Mouse (Mus musculus) neural tube, embryonic 11.5 days (tissue): ENCODE results near the gene Hc. TPM values are rescaled to one million over a fixed set of nuclear protein-coding genes. Genes with fewer than 3 reads are reported as not detected.

Experiments used
- ATAC-seq: fragments of 200-750 bp; cut with Nextera tagmentation; 2 replicates; pipeline ENCODE4 v1.8.0; 2017; ENCODE audit warnings: moderate number of reproducible peaks, mild to moderate bottlenecking, moderate TSS enrichment, moderate library complexity; ENCODE audit not compliant: insufficient read depth, low FRiP score, low TSS enrichment
- DNase-seq: peaks from one replicate; pipeline ENCODE4 v3.0.0-alpha.2; 2015; ENCODE audit warnings: low spot score
- H3K27ac ChIP-seq: fragments of 300-500 bp; sonication (generic); 2 replicates; pipeline ENCODE4 v1.5.1; 2014; ENCODE audit warnings: low read depth, mild to moderate bottlenecking, low read length
- H3K27me3 ChIP-seq: fragments of 300-500 bp; sonication (generic); 2 replicates; pipeline ENCODE4 v1.6.1; 2014; ENCODE audit warnings: mild to moderate bottlenecking, low read length, mixed read lengths; ENCODE audit not compliant: control insufficient read depth, insufficient read depth
- H3K36me3 ChIP-seq: fragments of 300-500 bp; sonication (generic); 2 replicates; pipeline ENCODE4 v1.6.1; 2014; ENCODE audit warnings: mild to moderate bottlenecking, low read length, moderate library complexity, mixed read lengths; ENCODE audit not compliant: control insufficient read depth, insufficient read depth
- H3K4me1 ChIP-seq: fragments of 300-500 bp; sonication (generic); 2 replicates; pipeline ENCODE4 v1.6.1; 2014; ENCODE audit warnings: low read length, mixed read lengths; ENCODE audit not compliant: control insufficient read depth, insufficient read depth
- H3K4me2 ChIP-seq: fragments of 300-500 bp; sonication (generic); 2 replicates; pipeline ENCODE4 v1.6.1; 2014; ENCODE audit warnings: low read depth, mild to moderate bottlenecking, moderate library complexity
- H3K4me3 ChIP-seq: fragments of 300-500 bp; sonication (generic); 2 replicates; pipeline ENCODE4 v1.5.1; 2014; ENCODE audit warnings: low read depth, low read length
- H3K9ac ChIP-seq: fragments of 300-500 bp; sonication (generic); 2 replicates; pipeline ENCODE4 v1.6.1; 2014; ENCODE audit warnings: mild to moderate bottlenecking, low read length
- H3K9me3 ChIP-seq: fragments of 300-500 bp; sonication (generic); 2 replicates; pipeline ENCODE4 v1.6.1; 2016; ENCODE audit warnings: low read length; ENCODE audit not compliant: control insufficient read depth
- WGBS: fragments of 180-500 bp; shearing (Covaris S2); extraction: QIAGEN DNeasy Blood & Tissue Kit; methylation state at CpG from one replicate; pipeline ENCODE4 v1.1.7; 2014; 5-methylcytosine and 5-hydroxymethylcytosine counted together
- polyA plus RNA-seq: library from polyadenylated mRNA; unstranded; fragments of >200 nt; fragmentation: Nextera tagmentation; extraction: Ambion mirVana; gene quantifications from 2 replicates; pipeline ENCODE4 v1.2.1, GENCODE M21; 2014

Gene Hc
- polyA plus RNA-seq, 1 experiment from 2014 or later, result not detected

DNA sequence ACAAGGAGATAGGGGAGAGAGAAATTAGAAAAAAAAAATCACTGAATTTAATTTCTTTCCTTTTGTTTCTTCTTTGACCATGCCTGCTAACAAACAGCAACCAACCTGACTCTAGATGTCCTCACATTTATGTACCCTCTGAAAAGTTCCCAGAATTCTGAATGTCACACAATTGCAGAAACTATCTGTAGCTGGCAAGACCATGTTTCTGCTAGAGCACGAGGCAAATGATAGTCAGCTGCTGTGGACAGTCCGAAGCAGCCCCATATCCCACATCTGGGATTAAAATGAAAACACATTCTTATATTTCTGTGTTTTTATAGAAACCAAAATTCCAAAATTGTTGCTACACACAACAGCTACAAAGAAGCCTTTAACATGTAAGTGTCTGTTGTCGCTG lies 40.2 kb upstream of the Hc start, which contains the start of gene AI182371:
AI182371 (minus strand) TSS at position 101 of the 400 bp plus-strand sequence.
- WGBS, result 92% methylated on average over 3 of the region's 3 CpGs
- no peaks in the 10 kb centered on the region for H3K36me3 ChIP-seq
- H3K9ac ChIP-seq, result no peak within 1 kb of the TSS
- H3K4me1 ChIP-seq, result no peaks in the 10 kb centered on the region
- no peak within 1 kb of the TSS for H3K27ac ChIP-seq
- no peak for DNase-seq
- no peak within 1 kb of the TSS for H3K4me3 ChIP-seq
- no peaks in the 10 kb centered on the region for H3K9me3 ChIP-seq
- H3K27me3 ChIP-seq, result no peaks in the 10 kb centered on the region
- no peak within 1 kb of the TSS for H3K4me2 ChIP-seq
- ATAC-seq, result no peak

DNA sequence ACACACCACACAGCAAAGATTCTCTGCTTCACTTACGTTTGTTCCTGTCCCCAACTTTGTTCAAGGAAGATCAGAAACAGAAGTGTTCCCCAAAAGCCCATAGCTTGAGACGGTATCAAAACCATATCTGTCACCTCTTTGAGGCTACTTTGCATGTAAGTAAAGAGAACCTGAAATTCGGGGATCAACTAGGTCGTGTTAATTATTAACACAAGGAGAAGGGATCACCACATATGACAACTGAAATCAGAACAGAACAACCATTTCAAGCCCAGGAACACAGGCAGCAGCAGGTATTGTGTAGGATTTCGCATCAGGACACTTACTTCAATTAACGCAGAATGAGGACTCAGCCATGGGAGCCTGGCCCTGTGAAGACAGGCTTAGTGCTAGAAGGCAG lies 39.3 kb upstream of the Hc start:
- 91% methylated on average over 6 of the region's 6 CpGs for WGBS
- Histone ChIP-seq H3K27ac (no peak overlapping the region), H3K4me2 (no peak overlapping the region), H3K27me3 (no peaks in the 10 kb centered on the region), H3K9ac (no peak overlapping the region), H3K4me3 (no peak overlapping the region), H3K9me3 (no peaks in the 10 kb centered on the region), H3K4me1 (no peaks in the 10 kb centered on the region), H3K36me3 (no peaks in the 10 kb centered on the region)
- ATAC-seq (no peak), DNase-seq (no peak)

DNA sequence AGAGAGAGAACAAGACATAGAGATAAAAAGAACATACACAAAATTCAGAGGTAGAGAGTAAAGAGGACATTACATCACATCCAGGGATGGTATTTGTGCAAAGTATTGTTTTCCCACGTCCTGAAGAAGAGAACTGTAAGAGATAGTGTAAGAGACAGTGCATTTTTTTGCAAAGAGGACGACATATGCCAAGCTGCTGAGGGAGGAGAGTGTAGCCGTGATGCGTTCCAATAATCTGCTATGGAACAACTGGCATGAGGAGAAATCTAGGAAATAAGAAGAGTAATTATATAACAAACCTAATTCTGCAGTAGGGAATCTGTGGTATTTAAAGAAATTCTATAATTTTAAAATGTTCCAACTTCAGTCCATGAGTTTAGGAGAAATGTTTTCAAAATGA lies 26.2 kb upstream of the Hc start:
- DNase-seq, result no peak
- Histone ChIP-seq H3K27ac (no peak overlapping the region), H3K4me3 (no peak overlapping the region), H3K9me3 (no peaks in the 10 kb centered on the region), H3K4me2 (no peak overlapping the region), H3K36me3 (no peaks in the 10 kb centered on the region), H3K9ac (no peak overlapping the region), H3K27me3 (no peaks in the 10 kb centered on the region), H3K4me1 (no peaks in the 10 kb centered on the region)
- ATAC-seq, result no peak
- WGBS, result 84% methylated on average over 4 of the region's 4 CpGs

DNA sequence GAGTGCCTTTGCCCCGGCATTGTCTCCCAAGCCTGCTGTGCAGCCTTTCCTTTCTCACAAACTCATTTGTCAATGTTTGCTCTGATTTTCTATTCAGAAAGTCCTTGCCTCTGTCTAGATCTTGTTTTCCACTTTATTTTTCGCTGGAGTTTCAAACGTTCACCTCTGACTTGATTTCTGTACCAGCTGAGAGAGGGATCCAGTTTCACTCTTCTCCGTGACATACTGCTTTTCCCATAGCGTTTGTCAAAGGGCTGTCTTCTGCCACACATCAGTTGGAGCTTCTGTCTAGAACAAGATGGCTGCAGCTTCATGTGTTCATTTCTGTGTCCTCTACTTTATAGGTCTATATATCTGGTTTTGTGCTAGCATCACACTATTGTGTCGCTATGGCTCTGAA lies 17.9 kb upstream of the Hc start:
- no peak for DNase-seq
- H3K36me3 ChIP-seq, result no peaks in the 10 kb centered on the region
- no peaks in the 10 kb centered on the region for H3K9me3 ChIP-seq
- no peak for ATAC-seq
- H3K27ac ChIP-seq, result no peak overlapping the region
- no peak overlapping the region for H3K9ac ChIP-seq
- H3K27me3 ChIP-seq, result no peaks in the 10 kb centered on the region
- no peak overlapping the region for H3K4me3 ChIP-seq
- H3K4me2 ChIP-seq, result no peak overlapping the region
- 59% methylated on average over 6 of the region's 6 CpGs for WGBS
- no peaks in the 10 kb centered on the region for H3K4me1 ChIP-seq

DNA sequence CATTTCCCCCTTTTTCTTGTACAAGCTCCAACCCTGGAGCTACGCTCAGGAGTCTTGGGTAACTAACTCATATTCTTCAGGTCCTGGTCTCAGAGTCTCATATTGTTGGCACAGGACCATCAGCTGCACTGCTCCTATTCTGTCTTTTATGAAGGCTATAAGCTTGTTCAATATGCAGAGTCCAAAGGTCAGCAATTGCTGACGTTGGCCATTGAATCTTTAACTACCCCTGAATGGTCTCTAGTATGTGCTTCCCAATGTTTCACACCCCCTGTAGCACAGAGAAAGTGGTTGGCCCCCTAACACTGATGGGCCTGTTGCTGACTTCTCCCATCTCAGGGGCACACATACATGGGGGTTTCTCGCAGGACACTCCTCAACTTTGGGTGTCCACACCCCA lies 13.1 kb upstream of the Hc start:
- ATAC-seq, result no peak
- no peaks in the 10 kb centered on the region for H3K36me3 ChIP-seq
- no peaks in the 10 kb centered on the region for H3K27me3 ChIP-seq
- no peak overlapping the region for H3K9ac ChIP-seq
- 97% methylated on average over 3 of the region's 3 CpGs for WGBS
- H3K4me1 ChIP-seq, result no peaks in the 10 kb centered on the region
- H3K4me2 ChIP-seq, result no peak overlapping the region
- no peak overlapping the region for H3K27ac ChIP-seq
- no peaks in the 10 kb centered on the region for H3K9me3 ChIP-seq
- no peak for DNase-seq
- no peak overlapping the region for H3K4me3 ChIP-seq

DNA sequence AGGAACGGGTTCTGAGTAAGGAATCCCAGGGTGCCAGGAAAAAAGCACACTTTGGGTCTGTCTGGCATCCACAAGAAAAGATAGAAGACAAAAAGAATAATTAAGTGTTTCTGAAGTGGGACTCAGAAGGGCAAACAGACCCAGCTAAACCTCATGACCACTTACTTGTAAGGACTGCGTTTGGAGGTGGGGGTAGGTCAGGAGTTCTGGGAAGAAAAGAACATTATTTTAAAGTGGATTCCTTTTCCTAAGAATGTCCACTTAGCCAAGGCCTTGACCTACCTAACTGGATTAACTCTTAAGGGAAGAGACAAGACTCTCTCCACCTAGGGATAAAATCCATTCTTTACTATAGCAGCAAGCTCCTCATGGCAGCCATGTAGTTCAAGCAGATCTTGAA lies 11.3 kb upstream of the Hc start:
- Histone ChIP-seq H3K9ac (no peak overlapping the region), H3K4me1 (no peaks in the 10 kb centered on the region), H3K9me3 (no peaks in the 10 kb centered on the region), H3K27me3 (no peaks in the 10 kb centered on the region), H3K36me3 (no peaks in the 10 kb centered on the region), H3K27ac (no peak overlapping the region), H3K4me3 (no peak overlapping the region), H3K4me2 (no peak overlapping the region)
- DNase-seq, result no peak
- 81% methylated on average over 2 of the region's 2 CpGs for WGBS
- no peak for ATAC-seq

DNA sequence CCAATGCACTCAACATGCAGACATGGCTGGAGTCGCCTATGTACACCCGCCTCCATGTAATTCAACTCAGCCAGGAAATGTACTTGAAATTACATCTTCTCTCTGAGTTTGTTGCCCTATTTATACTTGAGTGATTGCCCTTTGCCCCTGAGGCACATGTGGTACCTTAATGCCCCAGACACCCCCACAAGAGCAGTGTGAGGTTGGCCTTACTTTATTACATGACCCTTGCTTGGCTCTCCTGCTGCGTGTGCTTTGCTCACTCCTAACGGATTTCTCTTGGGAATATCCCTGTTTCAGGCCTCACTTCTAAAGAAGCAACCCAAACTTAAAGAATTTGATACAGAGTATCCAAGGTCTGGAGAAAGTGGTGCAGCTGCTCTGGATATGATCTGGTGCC lies 9.0 kb upstream of the Hc start:
- no peaks in the 10 kb centered on the region for H3K36me3 ChIP-seq
- H3K27me3 ChIP-seq, result no peaks in the 10 kb centered on the region
- H3K9me3 ChIP-seq, result no peaks in the 10 kb centered on the region
- no peak overlapping the region for H3K4me2 ChIP-seq
- H3K4me1 ChIP-seq, result no peaks in the 10 kb centered on the region
- no peak overlapping the region for H3K9ac ChIP-seq
- no peak overlapping the region for H3K4me3 ChIP-seq
- DNase-seq, result no peak
- WGBS, result 74% methylated on average over 4 of the region's 4 CpGs
- no peak overlapping the region for H3K27ac ChIP-seq
- ATAC-seq, result no peak

DNA sequence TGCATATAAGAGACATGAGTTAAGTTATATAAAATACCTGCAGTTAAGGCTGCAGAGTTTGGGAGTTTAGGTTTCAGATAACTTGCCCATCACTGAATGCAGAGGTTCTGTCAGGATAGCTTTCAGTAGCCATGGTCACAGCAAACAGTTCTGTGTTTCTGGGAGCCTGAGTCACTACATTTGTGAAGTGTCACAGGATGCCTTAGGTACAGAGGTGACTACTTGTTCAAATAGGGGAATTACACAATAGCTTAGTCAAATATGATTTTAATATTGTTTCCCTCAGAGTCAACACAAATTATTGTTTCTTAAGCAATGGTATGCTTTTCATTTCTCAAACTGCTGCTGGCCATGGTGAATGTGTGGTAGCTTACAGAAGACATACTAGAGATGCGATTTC lies 7.9 kb upstream of the Hc start:
- Histone ChIP-seq H3K4me3 (no peak overlapping the region), H3K36me3 (no peaks in the 10 kb centered on the region), H3K4me1 (no peaks in the 10 kb centered on the region), H3K4me2 (no peak overlapping the region), H3K27ac (no peak overlapping the region), H3K9me3 (no peaks in the 10 kb centered on the region), H3K9ac (no peak overlapping the region), H3K27me3 (no peaks in the 10 kb centered on the region)
- no peak for DNase-seq
- WGBS, result 98% methylated on average over 1 of the region's 1 CpGs
- no peak for ATAC-seq

DNA sequence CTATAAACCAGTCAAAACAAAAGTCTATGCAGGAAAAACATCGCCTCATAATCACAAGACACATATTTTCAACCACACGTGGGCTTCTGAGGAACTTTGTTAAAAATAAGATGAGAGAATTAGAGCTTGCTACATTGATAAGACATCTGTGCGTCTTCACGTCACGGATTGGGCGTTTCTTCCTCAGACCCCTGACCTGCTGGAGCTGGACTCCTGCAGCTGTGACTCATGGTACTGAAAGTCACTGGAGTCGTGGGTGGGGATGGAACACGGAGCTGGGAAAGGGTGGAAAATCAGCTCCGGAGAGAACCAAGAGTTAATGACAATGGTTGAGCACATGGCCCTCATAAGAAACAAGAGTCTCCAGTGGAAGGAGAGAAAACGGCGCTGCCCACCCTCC lies 5.9 kb upstream of the Hc start:
- WGBS, result 91% methylated on average over 11 of the region's 11 CpGs
- Histone ChIP-seq H3K27ac (no peak overlapping the region), H3K27me3 (no peaks in the 10 kb centered on the region), H3K4me2 (no peak overlapping the region), H3K9ac (no peak overlapping the region), H3K4me1 (no peaks in the 10 kb centered on the region), H3K36me3 (no peaks in the 10 kb centered on the region), H3K4me3 (no peak overlapping the region), H3K9me3 (no peaks in the 10 kb centered on the region)
- no peak for ATAC-seq
- no peak for DNase-seq
